Mouse (Mus musculus) C2C12 (cell line): Measurements from ENCODE around the gene 1700123L14Rik. TPM values are rescaled to one million over a fixed set of nuclear protein-coding genes. Genes with fewer than 3 reads are reported as not detected.

ENCODE experiments used
- H3K27me3 ChIP-seq: one replicate; pipeline ENCODE4 v1.6.1; 2011; ENCODE audit not compliant: control insufficient read depth, insufficient read depth, insufficient read length
- H3K36me3 ChIP-seq: one replicate; pipeline ENCODE4 v1.6.1; 2011; ENCODE audit not compliant: control insufficient read depth, insufficient read depth
- H3K4me3 ChIP-seq: one replicate; pipeline ENCODE4 v1.5.1; 2011; ENCODE audit warnings: mild to moderate bottlenecking, control low read depth; ENCODE audit not compliant: poor library complexity, insufficient read depth, severe bottlenecking
- H3K79me2 ChIP-seq: one replicate; pipeline ENCODE4 v1.6.1; 2011; ENCODE audit not compliant: control insufficient read depth, insufficient read depth
- H3K79me3 ChIP-seq: one replicate; pipeline ENCODE4 v1.6.1; 2011; ENCODE audit warnings: low read depth, control low read depth
- H3ac ChIP-seq: one replicate; pipeline ENCODE3; 2011; ENCODE audit warnings: low read depth; ENCODE audit not compliant: control insufficient read depth, insufficient read length
- CEBPB ChIP-seq: IDR thresholded peaks from one replicate; pipeline ENCODE4 v1.6.1; 2011; ENCODE audit warnings: low read depth, mild to moderate bottlenecking, control low read depth, moderate library complexity
- CTCF ChIP-seq: IDR thresholded peaks from one replicate; pipeline ENCODE4 v1.5.1; 2011; ENCODE audit not compliant: control insufficient read depth, insufficient read depth, insufficient read length
- FOSL1 ChIP-seq: IDR thresholded peaks from one replicate; pipeline ENCODE4 v1.8.0; 2011; ENCODE audit warnings: mild to moderate bottlenecking, low read length; ENCODE audit not compliant: poor library complexity, insufficient read depth, severe bottlenecking
- MAX ChIP-seq: IDR thresholded peaks from one replicate; pipeline ENCODE4 v1.6.1; 2011; ENCODE audit warnings: mild to moderate bottlenecking, control low read depth
- MYOD1 ChIP-seq: IDR thresholded peaks from one replicate; pipeline ENCODE4 v1.6.1; 2011; ENCODE audit warnings: low read depth; ENCODE audit not compliant: control insufficient read depth, insufficient read length
- MYOG ChIP-seq: IDR thresholded peaks from one replicate; pipeline ENCODE4 v1.6.1; 2011; ENCODE audit not compliant: control insufficient read depth, insufficient read length; ENCODE audit errors: extremely low read depth
- USF1 ChIP-seq: IDR thresholded peaks from one replicate; pipeline ENCODE4 v1.6.1; 2011; ENCODE audit warnings: low read depth, mild to moderate bottlenecking, control low read depth, moderate library complexity
- polyA plus RNA-seq: library from polyadenylated mRNA; unstranded; fragments of >200 nt; fragmentation: generic; extraction: Trizol; gene quantifications from one replicate; pipeline ENCODE4 v1.2.1, GENCODE M21; 2012; ENCODE audit warnings: missing spikeins

The 1700123L14Rik gene
- polyA plus RNA-seq, 1 experiment: not detected

DNA sequence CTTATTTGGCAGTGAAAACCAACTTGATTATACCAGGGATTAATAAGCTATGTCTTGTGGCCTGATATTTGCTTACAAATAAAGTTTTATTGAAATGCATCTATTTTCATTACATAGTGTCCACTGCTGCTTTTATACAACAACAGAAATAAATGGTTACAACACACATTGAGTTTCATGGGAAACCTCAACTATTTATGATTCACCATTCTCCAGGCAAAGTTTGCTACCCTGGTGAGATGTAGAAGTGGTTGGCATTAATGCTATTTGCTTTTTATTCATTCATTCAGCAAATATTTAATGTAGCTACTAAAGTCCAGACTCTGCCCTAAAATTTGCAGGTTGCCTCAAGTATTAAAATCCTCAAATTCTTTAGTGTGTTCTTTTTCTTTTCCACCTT lies 988 bp upstream of the 1700123L14Rik start:
- no peaks in the 10 kb centered on the region for H3K79me3 ChIP-seq
- no peaks in the 10 kb centered on the region for H3K27me3 ChIP-seq
- no peaks in the 10 kb centered on the region for H3K79me2 ChIP-seq
- H3K4me3 ChIP-seq: no peak overlapping the region
- no peaks in the 10 kb centered on the region for H3K36me3 ChIP-seq
- no peak overlapping the region for H3ac ChIP-seq
- TF ChIP-seq FOSL1 (no peak), MYOG (no peak), CTCF (no peak), USF1 (no peak), CEBPB (no peak), MYOD1 (no peak), MAX (no peak)

DNA sequence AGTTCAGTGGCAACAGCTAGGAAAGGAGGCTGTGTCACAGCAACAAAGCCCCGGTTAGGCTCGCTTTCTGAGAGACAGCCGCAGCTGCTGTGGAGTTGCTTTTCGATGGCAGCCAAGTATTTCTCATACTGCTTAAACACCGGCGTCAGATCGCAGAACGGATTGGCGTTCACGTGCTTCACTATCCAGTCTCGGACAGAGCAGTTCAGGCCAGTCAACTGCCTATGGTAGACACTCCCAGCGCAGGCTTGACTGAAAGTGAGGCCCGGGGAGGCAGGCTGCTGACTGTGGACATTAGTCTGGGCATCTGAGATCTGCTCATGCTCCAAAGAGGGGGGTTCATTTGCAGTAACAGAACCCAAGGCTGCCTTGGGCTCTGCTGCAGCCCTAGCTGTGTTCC lies 640 bp downstream of the 1700123L14Rik start:
- Histone ChIP-seq H3ac (no peak overlapping the region), H3K36me3 (no peaks in the 10 kb centered on the region), H3K79me3 (no peaks in the 10 kb centered on the region), H3K4me3 (no peak overlapping the region), H3K27me3 (no peaks in the 10 kb centered on the region), H3K79me2 (no peaks in the 10 kb centered on the region)
- TF ChIP-seq USF1 (no peak), FOSL1 (no peak), MAX (no peak), MYOD1 (no peak), CTCF (no peak), CEBPB (no peak), MYOG (no peak)

DNA sequence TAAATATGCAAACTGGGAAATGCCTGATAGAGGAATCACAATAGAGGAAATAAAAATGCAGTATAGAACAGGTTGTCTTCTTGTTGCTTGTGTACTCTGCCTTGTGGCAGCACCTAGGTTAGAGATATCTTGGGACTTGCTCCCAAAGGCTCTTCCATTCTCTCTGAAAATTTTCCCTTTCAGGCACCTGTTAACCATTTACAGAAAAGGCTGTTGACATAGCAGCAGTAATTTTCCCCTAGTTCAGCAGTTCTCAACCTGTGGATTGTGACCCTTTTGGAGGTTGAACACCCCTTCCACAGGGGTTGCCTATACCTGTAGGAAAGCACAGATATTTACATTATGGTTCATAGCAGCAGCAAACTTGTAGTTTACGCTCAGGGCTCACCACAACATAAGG lies 22.7 kb downstream of the 1700123L14Rik start:
- Histone ChIP-seq H3ac (no peak overlapping the region), H3K79me3 (no peaks in the 10 kb centered on the region), H3K4me3 (no peak overlapping the region), H3K79me2 (no peaks in the 10 kb centered on the region), H3K27me3 (no peaks in the 10 kb centered on the region), H3K36me3 (no peaks in the 10 kb centered on the region)
- TF ChIP-seq MAX (no peak), FOSL1 (no peak), USF1 (no peak), MYOG (no peak), CTCF (no peak), CEBPB (no peak), MYOD1 (no peak)

DNA sequence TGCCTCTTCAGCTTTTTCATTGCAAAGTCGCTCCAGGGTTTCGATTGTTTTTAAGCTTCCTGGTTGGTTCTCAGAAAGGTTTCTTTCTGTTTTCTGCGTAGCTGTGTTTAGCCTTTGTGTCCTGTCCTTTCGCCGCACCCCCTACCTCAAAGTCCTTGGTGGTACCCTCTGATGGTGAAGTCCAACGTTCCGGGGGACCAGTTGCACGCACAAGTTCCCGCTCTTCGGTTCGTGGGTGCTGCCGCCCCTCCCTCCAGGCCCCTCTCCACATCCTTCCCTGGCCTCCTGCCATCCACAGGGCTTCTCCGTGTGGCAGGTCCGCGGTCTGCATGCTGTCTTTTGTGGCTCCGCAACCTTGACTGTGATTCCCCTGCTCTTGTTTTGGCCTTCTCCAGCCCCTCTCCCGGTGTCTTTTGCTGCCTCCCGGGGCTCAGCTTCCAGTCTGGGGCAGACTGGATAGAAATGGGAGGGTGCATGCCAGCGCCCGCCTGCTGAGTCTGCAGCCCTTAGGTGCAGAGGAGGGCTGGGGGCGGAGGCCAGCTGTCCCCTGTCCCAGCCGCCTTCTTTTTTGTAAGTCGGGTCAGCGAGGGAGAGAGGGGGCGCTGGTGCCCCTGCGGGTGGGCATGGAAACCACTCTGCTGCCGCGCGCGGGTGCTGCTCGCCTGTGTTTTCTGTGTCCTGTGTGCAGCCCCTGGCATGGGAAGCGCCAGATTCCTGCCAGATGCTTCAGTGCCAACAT lies 49.3 kb downstream of the 1700123L14Rik start:
- no peak for TF ChIP-seq USF1
- TF ChIP-seq CEBPB: no peak
- no peak for TF ChIP-seq FOSL1
- TF ChIP-seq CTCF: no peak
- TF ChIP-seq MAX: no peak
- no peak for TF ChIP-seq MYOG
- no peak for TF ChIP-seq MYOD1
- H3K4me3 ChIP-seq: peak overlapping the region; percentile 42
- peak overlapping the region; percentile 94 for H3ac ChIP-seq
- no peaks in the 10 kb centered on the region for H3K27me3 ChIP-seq
- H3K79me3 ChIP-seq: no peaks in the 10 kb centered on the region
- no peaks in the 10 kb centered on the region for H3K79me2 ChIP-seq
- no peaks in the 10 kb centered on the region for H3K36me3 ChIP-seq

DNA sequence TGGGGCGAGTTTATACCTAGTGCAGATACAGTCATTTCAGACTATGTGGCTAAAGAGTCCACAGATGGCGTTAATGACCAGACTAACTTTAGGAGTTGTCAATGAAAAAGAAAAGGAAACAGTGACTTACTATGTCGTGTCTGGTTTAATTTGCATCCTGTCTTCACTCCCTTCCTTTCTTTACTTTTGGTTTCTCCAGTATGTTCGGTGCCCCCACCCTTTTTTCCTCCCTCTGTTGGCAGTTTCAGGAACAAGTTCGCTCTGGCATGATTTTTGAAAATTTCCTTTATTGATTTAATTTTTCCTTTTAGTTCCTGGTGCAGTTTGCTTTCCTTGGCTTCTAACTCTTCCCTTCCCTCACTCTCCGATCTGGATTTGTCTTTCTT lies 49.9 kb downstream of the 1700123L14Rik start:
- H3K4me3 ChIP-seq: peak overlapping the region; percentile 42
- no peaks in the 10 kb centered on the region for H3K79me3 ChIP-seq
- no peaks in the 10 kb centered on the region for H3K36me3 ChIP-seq
- peak overlapping the region; percentile 94 for H3ac ChIP-seq
- no peaks in the 10 kb centered on the region for H3K27me3 ChIP-seq
- TF ChIP-seq CTCF: no peak
- TF ChIP-seq FOSL1: no peak
- TF ChIP-seq MYOG: no peak
- TF ChIP-seq USF1: no peak
- no peak for TF ChIP-seq MYOD1
- no peak for TF ChIP-seq MAX
- TF ChIP-seq CEBPB: no peak
- H3K79me2 ChIP-seq: no peaks in the 10 kb centered on the region

Other genes starting within 250 kb of the 1700123L14Rik start
- 0.05 TPM for gene Fam19a1, start 53.1 kb downstream of the 1700123L14Rik start, polyA plus RNA-seq